Mouse (Mus musculus) c-Kit-positive CD71-negative TER-119-negative erythroid progenitor cells, embryonic 14.5 days (primary cell): ENCODE measurements around the gene Unk.

ENCODE experiments used
- DNase-seq: peaks from one replicate; pipeline ENCODE4 v3.0.0-alpha.2; 2013; ENCODE audit warnings: low read depth

Gene Unk

DNA sequence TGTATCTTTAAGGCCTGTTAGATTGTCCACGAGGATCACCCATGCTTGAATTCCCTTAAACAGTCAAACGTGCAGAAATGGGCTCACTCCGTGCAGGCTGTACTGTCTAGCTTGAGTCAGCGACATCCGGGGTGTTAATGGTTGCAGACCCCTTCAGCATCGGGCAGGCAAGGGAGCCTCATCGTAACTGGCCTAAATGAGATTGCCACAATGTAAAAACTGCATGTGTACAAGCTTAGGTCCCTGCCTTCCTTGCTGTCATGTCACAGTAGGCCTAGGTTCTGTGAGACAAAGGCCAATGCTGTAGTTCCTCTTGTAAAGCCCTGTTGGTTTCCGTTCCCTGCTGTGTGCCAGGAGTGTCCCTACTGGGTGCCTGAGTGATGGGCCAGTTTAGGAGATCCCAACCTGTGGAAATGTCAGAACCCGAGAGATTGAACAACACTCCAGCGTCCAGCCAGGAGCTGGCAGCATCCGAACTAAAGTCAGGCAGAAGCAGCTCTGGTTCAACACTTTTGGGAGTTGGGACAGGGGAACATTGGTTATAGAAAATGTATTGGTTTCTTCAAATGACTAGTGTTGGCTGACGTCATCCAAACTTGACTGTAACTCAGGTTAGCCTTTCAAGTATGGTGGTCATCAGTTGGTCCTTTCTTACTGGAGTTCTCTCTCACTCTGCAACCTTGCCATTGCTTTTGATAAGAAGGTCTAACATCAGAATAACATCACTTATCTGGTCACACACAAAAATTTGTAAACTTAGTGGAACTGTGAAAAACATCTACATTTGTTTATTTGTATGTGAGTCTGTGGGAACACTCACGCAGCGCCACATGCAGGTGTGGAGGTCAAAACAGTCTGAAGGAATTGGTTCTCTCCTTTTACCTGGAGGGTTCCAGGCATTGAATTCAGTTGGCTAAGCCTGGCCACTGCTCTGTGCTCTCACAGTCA lies 1.1 kb downstream of the Unk start:
- no peak for DNase-seq

DNA sequence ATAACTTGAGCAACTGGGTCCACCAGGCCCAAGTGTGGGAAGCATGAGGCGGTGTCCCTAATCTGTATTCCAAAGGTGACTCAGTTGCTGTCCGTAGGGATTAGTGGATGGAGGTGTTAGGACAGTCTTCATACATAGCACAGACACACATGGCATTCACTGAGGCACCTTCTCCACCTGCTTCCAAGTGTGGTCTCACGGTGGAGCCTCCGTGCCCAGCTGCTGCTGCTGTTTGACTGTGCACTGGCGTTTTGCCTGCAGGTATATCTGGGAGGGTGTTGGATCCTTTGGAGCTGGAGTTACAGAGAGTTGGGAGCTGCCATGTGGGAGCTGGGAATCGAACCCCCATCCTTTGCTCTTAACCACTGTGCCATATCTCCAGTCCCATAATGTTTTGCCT lies 4.5 kb downstream of the Unk start:
- DNase-seq, result no peak

DNA sequence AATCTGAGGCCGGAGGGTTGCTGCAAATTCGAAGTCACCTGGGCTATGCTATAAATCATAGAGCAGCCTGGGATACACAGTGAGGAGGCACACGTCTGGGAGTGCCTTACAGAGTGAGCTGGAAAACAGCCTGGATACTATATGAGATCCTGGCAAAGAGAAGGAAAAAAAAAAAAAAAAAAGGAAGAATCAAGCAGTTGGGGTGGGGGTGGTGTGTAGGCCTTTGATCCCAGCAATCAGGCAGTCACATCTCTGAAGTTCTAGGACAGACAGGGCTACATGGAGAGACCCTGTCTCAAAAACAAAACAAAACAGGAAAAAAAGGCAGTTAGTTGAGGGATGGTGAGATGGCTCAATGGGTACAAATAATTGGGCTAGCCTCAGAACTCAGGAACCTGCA lies 6.5 kb downstream of the Unk start:
- DNase-seq, result no peak

DNA sequence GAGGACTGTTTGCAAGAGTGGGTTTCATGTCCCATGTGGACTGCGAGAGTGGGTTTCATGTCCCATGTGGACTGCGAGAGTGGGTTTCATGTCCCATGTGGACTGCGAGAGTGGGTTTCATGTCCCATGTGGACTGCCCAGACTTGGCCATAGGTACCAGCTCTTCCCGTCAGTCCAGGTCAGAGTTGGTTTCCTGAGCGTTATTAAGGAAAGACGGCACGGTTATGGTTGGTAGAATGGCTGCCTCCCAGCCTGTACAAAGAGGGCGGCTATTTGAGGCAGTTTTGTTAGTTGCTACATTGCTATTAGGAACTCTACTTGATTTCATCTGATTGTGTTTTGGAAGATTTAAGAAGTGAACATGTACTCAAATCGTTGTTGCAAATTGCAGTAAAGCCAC lies 7.7 kb downstream of the Unk start:
- no peak for DNase-seq

DNA sequence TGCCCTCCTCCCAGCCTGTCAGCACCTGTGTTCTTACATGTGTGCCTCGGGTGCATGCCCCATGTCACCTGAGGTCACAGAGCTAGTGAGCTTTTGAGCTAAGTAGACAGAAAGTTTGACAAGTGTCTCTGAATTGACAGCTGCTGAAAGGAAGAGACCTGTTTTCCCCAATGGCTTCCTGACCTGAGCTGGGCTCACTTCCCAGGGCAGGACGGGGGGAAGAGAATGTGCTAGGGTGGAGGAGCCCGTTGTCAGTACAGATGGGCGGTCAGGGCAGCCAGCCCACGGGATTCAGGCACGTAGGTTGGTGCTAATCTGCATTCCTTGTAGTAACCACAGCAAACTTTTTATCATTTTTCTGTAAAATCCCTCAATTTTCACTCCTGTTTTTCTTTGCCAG lies 10.5 kb downstream of the Unk start:
- no peak for DNase-seq

DNA sequence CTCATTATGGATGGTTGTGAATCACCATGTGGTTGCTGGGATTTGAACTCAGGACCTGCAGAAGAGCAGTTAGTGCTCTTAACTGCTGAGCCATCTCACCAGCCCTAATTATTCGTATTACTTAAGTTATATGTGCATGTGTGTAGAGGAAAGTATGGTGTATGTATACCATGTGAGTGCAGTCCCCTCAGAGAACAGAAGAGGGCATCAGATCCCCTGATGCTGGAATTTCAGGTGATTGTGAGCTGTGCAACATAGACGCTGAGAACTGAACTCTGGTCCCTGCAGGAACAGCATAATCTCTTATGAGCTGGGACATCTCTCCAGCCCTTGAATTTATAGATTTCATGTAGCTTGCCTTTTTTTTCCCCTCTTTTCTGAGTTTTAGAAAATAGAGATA lies 11.7 kb downstream of the Unk start:
- no peak for DNase-seq

DNA sequence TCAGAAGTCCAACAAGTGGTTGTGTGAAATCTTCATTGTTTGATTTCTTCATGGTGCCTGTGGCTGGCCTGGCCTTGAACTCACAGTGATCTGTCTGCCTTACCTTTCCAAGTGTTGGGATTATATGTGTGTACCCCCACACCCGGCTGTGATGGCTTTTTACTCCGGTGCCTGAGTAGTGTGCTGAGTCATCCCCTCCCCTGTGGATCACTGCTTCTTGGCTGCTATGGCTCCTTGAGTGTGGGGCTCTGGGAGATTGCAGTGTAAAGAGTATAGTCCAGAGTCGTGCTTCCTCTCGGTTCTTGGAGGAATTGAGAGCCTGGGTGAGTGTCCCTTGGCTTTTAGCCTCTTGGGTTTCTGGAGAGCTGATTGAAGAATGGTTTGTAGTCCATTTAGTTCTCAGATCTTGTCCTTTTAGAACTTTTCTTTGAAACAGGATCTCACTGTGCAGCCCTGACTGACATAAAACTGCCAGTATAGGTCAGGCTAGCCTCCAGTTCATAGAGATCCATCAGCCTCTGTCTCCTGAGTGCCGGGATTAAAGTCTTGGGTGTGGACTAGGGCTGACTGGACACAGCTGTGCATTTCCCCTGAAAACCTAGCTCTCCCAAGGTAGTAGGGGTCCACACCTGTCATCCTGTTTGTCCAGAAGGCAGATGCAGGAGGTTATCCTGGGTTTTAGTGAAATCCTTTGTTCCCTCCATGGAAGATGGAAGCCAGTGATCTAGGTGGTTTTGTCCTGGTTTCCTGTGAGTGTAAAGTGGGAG lies 12.4 kb downstream of the Unk start:
- DNase-seq, result no peak

DNA sequence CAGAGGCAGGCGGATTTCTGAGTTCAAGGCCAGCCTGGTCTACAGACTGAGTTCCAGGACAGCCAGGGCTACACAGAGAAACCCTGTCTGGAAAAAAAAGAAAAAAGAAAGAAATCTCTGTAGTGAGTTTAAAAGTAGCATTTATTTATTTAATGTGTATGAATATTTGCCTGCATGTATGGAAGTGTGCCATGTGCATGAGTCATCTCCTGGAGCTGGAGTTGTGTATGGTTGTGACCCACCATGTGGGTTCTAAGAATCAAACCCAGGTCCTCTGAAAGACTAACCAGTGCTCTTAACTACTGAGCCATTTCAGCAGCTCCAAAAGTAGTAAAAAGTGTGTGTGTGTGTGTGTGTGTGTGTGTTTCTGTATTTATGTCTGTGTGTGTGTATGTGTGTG lies 13.2 kb downstream of the Unk start:
- DNase-seq, result no peak

DNA sequence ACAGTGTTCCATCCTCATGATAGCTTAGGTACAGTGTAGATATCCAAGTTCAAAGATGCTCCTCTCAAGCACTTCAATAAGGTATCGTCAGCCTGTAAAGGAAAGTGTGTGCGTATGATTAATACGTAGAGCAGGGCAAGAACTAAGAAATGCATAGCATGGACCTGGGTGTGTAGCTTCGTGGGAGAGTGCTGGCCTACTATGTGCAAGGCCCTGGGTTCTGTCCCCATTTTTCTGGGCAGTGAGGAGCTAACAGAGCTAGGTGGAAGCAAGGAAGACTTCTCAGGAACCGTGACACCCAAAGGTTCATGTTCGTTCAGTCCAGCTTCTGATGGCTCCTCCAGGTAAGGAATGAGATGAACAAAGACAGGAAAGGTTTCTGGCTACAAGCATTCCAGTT lies 15.1 kb downstream of the Unk start:
- no peak for DNase-seq

DNA sequence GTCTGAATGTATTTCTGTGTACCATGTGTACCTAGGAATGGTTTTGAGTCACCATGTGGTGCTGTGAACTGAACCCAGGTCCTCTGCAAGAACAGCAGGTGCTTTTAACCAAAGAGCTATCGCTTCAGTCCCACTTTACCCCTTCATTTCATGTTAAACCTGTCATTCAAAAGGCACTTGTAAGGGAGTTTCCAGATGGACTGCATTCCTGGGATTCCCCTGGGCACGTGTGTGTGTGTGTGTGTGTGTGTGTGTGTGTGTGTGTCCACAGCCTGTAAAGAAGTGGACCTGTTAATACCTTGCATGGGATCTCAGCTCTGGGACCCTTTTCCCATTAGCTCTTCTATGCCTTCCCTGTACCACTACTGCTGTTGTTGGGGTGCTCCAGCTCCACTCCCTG lies 19.5 kb downstream of the Unk start:
- DNase-seq, result no peak

DNA sequence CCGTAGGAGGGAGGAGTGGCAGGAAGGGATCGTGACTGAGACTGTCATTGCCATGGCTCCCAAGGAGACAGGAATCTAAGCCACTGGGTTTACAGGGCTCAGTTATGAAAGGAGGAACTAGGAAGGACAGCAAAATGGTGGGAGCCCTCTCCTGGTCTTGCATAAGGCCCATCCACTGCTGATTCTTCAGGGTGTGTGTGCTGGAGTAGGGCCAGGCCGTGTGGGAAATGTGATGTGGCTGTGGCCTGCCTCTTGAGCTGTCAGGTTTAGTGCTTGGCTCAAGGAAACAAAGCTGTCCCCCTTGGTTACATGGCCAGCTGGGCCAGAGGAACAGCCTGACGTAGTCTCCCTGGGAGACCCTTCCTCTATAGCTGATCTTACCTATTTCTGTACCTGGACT lies 20.1 kb downstream of the Unk start:
- DNase-seq, result no peak

DNA sequence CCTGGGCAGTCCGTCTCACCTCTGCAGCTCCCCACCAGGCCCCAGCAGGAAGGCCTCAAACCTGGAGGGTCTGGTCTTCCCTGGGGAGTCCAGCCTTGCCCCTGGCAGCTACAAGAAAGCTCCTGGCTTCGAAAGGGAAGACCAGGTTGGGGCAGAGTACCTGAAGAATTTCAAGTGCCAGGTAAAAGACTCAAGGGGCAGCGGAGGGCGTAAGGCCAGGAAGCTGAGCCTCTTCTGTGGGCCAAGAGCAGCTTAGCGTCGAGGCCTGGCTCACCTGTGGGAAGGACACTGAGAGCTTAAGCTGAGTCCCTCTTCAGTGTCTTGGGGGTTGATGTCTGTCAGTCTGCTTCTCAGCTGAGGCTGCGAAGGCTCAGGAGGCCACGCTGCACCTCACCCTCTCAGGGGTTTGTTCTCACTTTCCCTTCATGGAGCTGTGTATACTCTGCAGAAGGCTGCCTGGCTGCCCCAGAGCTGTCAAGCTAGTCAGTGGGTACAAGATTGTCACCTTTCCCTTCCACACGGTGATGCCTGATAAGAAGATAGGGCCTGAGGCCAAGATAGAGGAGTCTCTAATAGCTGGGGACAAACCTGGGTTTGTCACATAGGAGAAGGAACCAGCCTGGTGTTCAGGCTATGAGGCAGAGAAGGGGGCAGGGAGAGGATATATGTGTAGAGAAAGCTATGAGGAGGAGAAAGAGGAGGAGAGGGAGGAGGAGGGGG lies 23.5 kb downstream of the Unk start:
- no peak for DNase-seq

DNA sequence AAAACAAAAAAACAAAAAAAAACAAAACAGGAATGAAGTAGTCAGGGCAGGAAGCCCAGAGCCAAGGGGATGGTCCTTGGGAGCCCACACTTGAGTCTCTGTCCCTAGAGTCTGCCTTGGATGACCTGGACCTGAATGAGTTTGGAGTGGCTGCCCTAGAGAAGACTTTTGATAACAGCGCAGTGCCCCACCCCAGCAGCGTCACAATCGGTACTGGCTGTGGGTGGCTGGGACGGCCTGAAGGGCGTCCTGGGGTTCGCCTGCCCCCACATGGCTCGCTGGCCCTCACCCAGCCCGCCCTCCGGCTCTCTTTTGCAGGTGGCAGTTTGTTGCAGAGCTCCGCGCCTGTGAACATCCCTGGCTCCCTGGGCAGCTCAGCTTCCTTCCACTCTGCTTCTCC lies 25.8 kb downstream of the Unk start:
- DNase-seq, result no peak

DNA sequence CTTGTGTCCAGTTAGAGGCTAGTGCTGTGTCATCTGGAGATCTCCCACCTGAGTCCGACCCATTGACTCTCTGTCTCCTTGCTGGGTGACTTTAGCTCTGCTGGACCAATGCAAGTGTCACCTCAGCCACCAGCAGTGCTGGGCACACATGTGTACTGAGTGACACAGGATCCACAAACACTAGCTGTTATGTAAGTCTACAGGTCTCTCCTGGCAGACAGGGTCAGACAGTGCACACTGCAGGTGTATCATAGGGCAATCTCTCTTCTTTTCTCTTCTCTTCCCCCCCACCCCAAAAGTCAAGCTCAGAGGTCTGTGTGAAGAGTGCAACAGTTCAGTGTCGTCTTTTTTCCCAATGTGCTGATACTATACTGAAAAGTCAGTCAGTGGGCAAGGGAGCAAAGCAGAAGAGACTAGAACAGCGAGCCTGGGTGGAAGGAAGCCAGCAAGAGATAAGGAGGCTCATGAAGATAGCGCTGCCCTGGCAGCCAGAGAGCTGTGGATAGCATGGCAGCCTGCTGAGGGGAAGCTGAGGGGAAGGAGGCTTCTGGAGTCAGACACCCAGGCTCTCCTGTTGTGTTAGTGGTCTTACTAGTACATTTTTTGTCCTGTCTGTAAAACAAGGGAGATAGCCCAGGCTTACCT lies 27.2 kb downstream of the Unk start:
- DNase-seq, result no peak

DNA sequence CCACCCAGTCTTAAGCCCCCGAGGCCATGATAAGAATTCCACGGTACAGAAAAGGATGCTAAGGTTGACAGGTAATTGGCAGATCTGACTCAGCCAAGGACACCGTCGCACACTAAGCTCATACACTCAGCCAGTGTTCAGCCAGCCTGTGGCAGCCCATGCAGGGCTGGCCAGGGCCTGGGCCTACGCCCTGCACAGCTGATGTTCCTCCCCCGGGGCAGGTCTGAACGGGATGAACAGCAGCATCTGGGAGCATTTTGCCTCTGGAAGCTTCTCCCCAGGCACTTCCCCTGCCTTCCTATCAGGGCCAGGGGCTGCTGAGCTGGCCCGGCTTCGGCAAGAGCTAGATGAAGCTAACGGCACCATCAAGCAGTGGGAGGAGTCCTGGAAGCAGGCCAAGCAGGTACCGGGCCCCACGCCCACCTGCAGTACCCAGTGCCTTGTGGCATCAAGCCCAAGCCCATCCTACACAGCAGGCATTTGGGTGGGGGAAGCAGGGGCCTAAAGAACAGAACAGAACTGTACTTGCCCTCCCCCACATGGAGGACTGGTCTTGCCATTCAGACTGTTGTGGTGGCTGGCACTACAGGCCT lies 28.0 kb downstream of the Unk start:
- no peak for DNase-seq

DNA sequence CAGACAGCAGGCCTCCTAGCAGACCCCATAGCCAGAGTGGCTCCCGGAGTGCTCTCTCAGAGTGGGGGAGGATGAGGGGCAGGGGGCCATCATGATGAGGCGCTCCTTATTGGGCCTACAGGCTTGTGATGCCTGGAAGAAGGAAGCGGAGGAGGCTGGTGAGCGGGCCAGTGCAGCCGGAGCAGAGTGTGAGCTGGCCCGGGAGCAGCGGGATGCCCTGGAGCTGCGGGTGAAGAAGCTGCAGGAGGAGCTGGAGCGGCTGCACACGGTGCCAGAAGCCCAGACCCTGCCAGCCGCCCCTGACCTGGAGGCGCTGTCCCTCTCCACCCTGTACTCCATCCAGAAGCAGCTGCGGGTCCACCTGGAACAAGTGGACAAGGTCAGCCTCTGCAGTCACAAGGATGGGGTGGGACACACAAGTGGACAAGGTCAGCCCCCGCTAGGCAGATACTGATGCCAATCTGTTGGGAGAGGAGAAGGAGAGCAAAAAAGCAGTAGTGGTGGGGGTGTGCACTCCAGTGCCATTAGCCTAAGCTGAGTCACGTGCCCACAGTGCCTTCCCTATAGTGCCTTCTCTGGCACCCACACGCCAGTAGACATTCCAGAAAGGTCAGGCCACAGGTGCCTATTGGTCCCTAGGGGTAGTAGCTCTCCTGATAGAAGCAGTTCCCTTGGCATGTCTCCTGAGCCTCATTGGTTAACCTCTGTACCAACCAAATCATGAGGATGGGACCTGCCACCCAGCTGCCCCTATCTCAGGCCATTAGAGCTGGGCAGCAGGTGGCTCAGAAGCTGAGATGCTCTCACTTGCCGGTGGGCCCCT lies 29.0 kb downstream of the Unk start:
- no peak for DNase-seq

DNA sequence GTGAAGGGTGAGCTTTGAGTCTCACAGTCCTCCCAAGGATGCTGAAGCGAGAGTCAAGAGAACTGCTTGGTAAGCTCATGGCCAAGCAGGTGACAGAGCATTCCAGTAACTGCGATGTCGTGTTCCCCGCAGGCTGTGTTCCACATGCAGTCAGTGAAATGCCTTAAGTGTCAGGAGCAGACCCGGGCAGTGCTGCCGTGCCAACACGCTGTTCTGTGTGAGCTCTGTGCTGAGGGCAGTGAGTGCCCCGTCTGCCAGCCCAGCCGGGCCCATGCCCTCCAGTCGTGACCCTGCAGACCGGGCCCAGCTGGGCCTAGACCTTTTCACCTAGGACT lies 29.5 kb downstream of the Unk start:
- DNase-seq, result no peak

DNA sequence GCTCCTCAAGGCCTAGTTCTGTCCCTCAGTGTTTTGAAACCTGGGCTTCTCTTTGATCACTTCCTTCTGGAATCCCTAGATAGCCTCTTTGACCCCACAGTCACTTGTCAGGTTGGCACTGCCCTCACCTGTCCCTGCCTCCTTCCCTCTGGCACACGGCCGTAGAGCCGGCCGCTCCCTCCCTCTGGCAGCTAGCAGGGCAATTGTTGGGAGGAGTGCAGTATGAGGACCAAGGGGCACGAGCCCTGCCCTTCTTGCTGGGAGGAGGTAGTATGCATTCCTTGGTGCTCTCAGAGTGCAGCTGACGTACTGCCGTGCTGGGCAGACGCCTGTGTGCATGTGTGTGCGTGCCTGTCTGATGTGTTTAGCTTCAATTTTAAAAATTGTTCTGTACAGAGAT lies 30.5 kb downstream of the Unk start:
- DNase-seq, result no peak

DNA sequence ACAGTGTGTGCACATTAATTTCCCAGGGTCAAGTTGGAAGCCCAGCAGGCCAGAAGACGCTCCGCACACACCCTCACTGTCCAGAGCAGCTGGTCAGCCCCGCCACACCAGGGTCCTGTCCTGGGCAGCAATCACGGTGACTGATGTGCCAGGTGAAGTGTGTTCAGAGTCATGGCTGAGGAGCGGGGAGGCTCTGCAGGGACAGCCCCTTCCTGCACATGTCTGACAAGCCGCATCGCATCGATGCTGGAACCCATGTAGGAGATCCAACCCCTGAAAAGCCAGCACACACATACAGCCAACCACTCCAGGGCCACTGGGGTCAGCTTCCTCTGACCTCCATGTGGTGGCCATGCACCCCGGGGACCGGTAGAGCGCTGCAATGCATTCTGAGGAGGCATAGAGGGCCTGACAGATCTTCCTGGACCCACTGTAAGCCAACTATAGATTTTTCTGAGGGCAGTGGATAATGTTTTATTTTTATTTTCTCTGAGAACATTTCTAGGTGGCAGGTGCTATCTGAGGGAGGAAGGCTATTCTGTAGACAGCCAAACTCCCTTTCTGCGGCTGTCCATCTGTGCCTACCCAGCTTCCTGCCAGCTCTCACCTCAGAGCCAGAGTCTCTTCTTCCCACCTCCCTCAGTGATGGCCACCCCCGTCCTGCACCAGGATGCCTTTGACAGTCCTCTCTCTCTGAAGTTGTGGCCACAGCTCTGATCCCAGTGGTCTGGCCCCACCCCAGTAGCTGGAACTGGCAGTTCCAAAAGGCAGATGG lies 31.7 kb downstream of the Unk start:
- no peak for DNase-seq

DNA sequence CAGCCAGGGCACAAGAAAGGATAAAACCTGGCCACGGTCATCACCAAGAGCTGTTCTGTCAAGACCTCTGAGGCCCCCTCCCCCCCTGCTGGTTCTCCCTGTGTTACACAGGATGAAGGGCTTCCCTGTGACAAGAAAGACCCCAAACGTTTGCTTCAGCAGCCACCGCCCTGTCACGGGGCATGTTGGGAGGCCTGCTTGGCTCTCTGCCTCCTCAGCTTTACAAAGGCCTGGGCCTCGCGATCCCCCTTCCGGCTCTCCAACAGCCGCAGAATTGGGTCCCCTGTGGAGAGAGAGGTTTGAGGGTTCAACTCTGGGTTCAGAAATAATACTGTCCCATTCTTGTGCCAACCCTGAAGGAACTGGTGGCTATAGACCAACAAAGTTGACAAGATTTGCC lies 32.4 kb downstream of the Unk start:
- no peak for DNase-seq
